Mouse (Mus musculus) spleen, adult 2 months (tissue): ENCODE measurements around the gene Rps6kb2. TPM values are rescaled to one million over a fixed set of nuclear protein-coding genes. Genes with fewer than 3 reads are reported as not detected.

Experiments used
- DNase-seq, 2 experiments: peaks; one replicate each; pipeline versions ENCODE4 v3.0.0 to v3.0.0-alpha.2; 2012 to 2021; ENCODE audit warnings: low spot score in 2 of 2, low read depth in 1 of 2
- H3K27ac ChIP-seq: fragments of 200-500 bp; 2 replicates; pipeline ENCODE4 v1.5.1; 2012; ENCODE audit warnings: low read length, inconsistent platforms; ENCODE audit not compliant: insufficient read depth
- H3K27me3 ChIP-seq: fragments of 200-500 bp; 2 replicates; pipeline ENCODE4 v1.6.1; 2012; ENCODE audit warnings: mild to moderate bottlenecking, moderate library complexity, low read length, inconsistent platforms; ENCODE audit not compliant: control insufficient read depth, insufficient read depth
- H3K36me3 ChIP-seq: fragments of 200-500 bp; 2 replicates; pipeline ENCODE4 v1.6.1; 2012; ENCODE audit warnings: mild to moderate bottlenecking, low read length, inconsistent platforms; ENCODE audit not compliant: control insufficient read depth, insufficient read depth
- H3K4me1 ChIP-seq: fragments of 200-500 bp; 2 replicates; pipeline ENCODE4 v1.6.1; 2011; ENCODE audit warnings: inconsistent platforms; ENCODE audit not compliant: control insufficient read depth, insufficient read depth, insufficient read length
- H3K4me3 ChIP-seq: fragments of 200-500 bp; 2 replicates; pipeline ENCODE4 v1.5.1; 2011; ENCODE audit warnings: mild to moderate bottlenecking, inconsistent platforms; ENCODE audit not compliant: insufficient read depth, insufficient read length; ENCODE audit errors: extremely low read depth
- CTCF ChIP-seq: fragments of 200-500 bp; IDR thresholded peaks from 2 replicates; pipeline ENCODE4 v1.5.1; 2011; ENCODE audit warnings: mild to moderate bottlenecking, inconsistent platforms; ENCODE audit not compliant: insufficient read depth, insufficient read length, insufficient replicate concordance; ENCODE audit errors: extremely low read depth
- POLR2A ChIP-seq: fragments of 200-500 bp; IDR thresholded peaks from 2 replicates; pipeline ENCODE4 v1.6.1; 2011; ENCODE audit warnings: low read depth, low read length, inconsistent platforms
- WGBS: fragments of 180-500 bp; shearing (Covaris S2); methylation state at CpG from one replicate; pipeline ENCODE4 v1.1.7; 2018; 5-methylcytosine and 5-hydroxymethylcytosine counted together
- polyA plus RNA-seq: library from polyadenylated mRNA; depleted of rRNA; stranded (reverse); fragments of >200 nt; gene quantifications from 2 replicates; pipeline ENCODE4 v1.2.3, GENCODE M21; 2012

Rps6kb2 gene
- polyA plus RNA-seq, 1 experiment = 40.7 TPM

- no peak for TF ChIP-seq POLR2A
- no peak for TF ChIP-seq CTCF
- no peaks in the 10 kb centered on the region; the same call in 1 of the 2 replicates for H3K36me3 ChIP-seq
- 89% methylated on average over 11 of the region's 11 CpGs for WGBS
- H3K4me1 ChIP-seq = peaks cover 27% of the 10 kb centered on the region
- H3K27ac ChIP-seq = no peak overlapping the region
- no peaks in the 10 kb centered on the region for H3K27me3 ChIP-seq
- H3K4me3 ChIP-seq = no peak overlapping the region
- no peak for DNase-seq
Measured at GRCm38 (mm10) chr19:4172925-4173324, 9.8 kb upstream of the Rps6kb2 start.

GRCm38 (mm10) chr19:4171393-4172290 lies 8.5 kb upstream of the Rps6kb2 start:
- DNase-seq = no peak
- H3K4me3 ChIP-seq = no peak overlapping the region
- no peaks in the 10 kb centered on the region for H3K27me3 ChIP-seq
- H3K36me3 ChIP-seq = no peaks in the 10 kb centered on the region; the same call in 1 of the 2 replicates
- TF ChIP-seq CTCF = no peak
- no peak for TF ChIP-seq POLR2A
- peak overlapping the region; percentile 65 for H3K27ac ChIP-seq
- WGBS = 31% methylated on average over 13 of the region's 13 CpGs
- peaks cover 27% of the 10 kb centered on the region for H3K4me1 ChIP-seq

GRCm38 (mm10) chr19:4170723-4171392 lies 7.7 kb upstream of the Rps6kb2 start:
- DNase-seq = no peak
- H3K27ac ChIP-seq = peak overlapping the region; percentile 65
- TF ChIP-seq CTCF (no peak), POLR2A (no peak)
- H3K36me3 ChIP-seq = no peaks in the 10 kb centered on the region
- H3K4me1 ChIP-seq = peaks cover 27% of the 10 kb centered on the region
- no peaks in the 10 kb centered on the region for H3K27me3 ChIP-seq
- no peak overlapping the region for H3K4me3 ChIP-seq
- WGBS = 77% methylated on average over 10 of the region's 10 CpGs

GRCm38 (mm10) chr19:4169810-4170209 lies 6.7 kb upstream of the Rps6kb2 start:
- H3K27me3 ChIP-seq = no peaks in the 10 kb centered on the region
- H3K36me3 ChIP-seq = no peaks in the 10 kb centered on the region
- no peak for DNase-seq
- WGBS = 7% methylated on average over 27 of the region's 27 CpGs
- H3K4me3 ChIP-seq = peak overlapping the region; percentile 57
- TF ChIP-seq POLR2A = no peak
- no peak for TF ChIP-seq CTCF
- peaks cover 27% of the 10 kb centered on the region for H3K4me1 ChIP-seq
- H3K27ac ChIP-seq = peak overlapping the region; percentile 91

GRCm38 (mm10) chr19:4169378-4169784 lies 6.2 kb upstream of the Rps6kb2 start:
- DNase-seq = peak; percentile 95 to 99
- Histone ChIP-seq H3K4me3 (peak overlapping the region; percentile 57), H3K4me1 (peaks cover 27% of the 10 kb centered on the region), H3K36me3 (no peaks in the 10 kb centered on the region), H3K27ac (peak overlapping the region; percentile 91), H3K27me3 (no peaks in the 10 kb centered on the region)
- WGBS = 1% methylated on average over 43 of the region's 43 CpGs
- TF ChIP-seq CTCF (peak; percentile 81), POLR2A (peak; percentile 93)

- H3K27me3 ChIP-seq = no peaks in the 10 kb centered on the region
- no peak overlapping the region for H3K4me3 ChIP-seq
- TF ChIP-seq POLR2A (no peak), CTCF (no peak)
- H3K36me3 ChIP-seq = no peaks in the 10 kb centered on the region
- WGBS = 87% methylated on average over 9 of the region's 9 CpGs
- H3K27ac ChIP-seq = no peak overlapping the region
- no peak for DNase-seq
- peaks cover 27% of the 10 kb centered on the region for H3K4me1 ChIP-seq
Measured at GRCm38 (mm10) chr19:4166678-4167476, 3.7 kb upstream of the Rps6kb2 start.
